Mouse (Mus musculus) right cerebral cortex, adult 2 months (tissue): ENCODE data around the gene Ptrh2.

Source experiments
- DNase-seq, 2 experiments: peaks; one replicate each; pipeline ENCODE4 v3.0.0; 2021 to 2022; ENCODE audit warnings: low spot score in 2 of 2

The Ptrh2 gene

GRCm38 (mm10) chr11:86683395-86684125 is at the start of gene Ptrh2, which contains the start of gene Vmp1:
Gene Ptrh2 (plus strand): TSS chr11:86683985.
Gene Vmp1 (minus strand): TSS chr11:86683836.
- peak; percentile 89 to 93 for DNase-seq

GRCm38 (mm10) chr11:86634396-86634795 is 49.4 kb upstream of the Ptrh2 start:
- no peak for DNase-seq

- DNase-seq: no peak
Measured at GRCm38 (mm10) chr11:86637697-86638096, 46.1 kb upstream of the Ptrh2 start.

- no peak for DNase-seq
Measured at GRCm38 (mm10) chr11:86641714-86642113, 42.1 kb upstream of the Ptrh2 start.

GRCm38 (mm10) chr11:86644553-86644952 is 39.2 kb upstream of the Ptrh2 start:
- no peak for DNase-seq

- no peak for DNase-seq
Measured at GRCm38 (mm10) chr11:86646136-86646834, 37.5 kb upstream of the Ptrh2 start.

- no peak for DNase-seq
Measured at GRCm38 (mm10) chr11:86646885-86647459, 36.8 kb upstream of the Ptrh2 start.

GRCm38 (mm10) chr11:86647706-86648447 is 35.9 kb upstream of the Ptrh2 start:
- no peak for DNase-seq

GRCm38 (mm10) chr11:86649542-86649941 is 34.2 kb upstream of the Ptrh2 start:
- DNase-seq: no peak

- no peak for DNase-seq
Measured at GRCm38 (mm10) chr11:86650676-86651075, 33.1 kb upstream of the Ptrh2 start.

GRCm38 (mm10) chr11:86652578-86652979 is 31.2 kb upstream of the Ptrh2 start:
- no peak for DNase-seq

- DNase-seq: peak; percentile 52 to 54
Measured at GRCm38 (mm10) chr11:86653446-86653845, 30.3 kb upstream of the Ptrh2 start.

GRCm38 (mm10) chr11:86654096-86654495 is 29.7 kb upstream of the Ptrh2 start:
- DNase-seq: no peak

- no peak for DNase-seq
Measured at GRCm38 (mm10) chr11:86655671-86656070, 28.1 kb upstream of the Ptrh2 start.

- DNase-seq: no peak
Measured at GRCm38 (mm10) chr11:86656849-86657567, 26.8 kb upstream of the Ptrh2 start.

GRCm38 (mm10) chr11:86657863-86658262 is 25.9 kb upstream of the Ptrh2 start:
- no peak for DNase-seq

GRCm38 (mm10) chr11:86662986-86663895 is 20.5 kb upstream of the Ptrh2 start:
- DNase-seq: no peak

- DNase-seq: no peak
Measured at GRCm38 (mm10) chr11:86663977-86664376, 19.8 kb upstream of the Ptrh2 start.

GRCm38 (mm10) chr11:86664406-86664805 is 19.4 kb upstream of the Ptrh2 start:
- DNase-seq: no peak

GRCm38 (mm10) chr11:86667553-86667952 is 16.2 kb upstream of the Ptrh2 start:
- DNase-seq: no peak
